Mouse (Mus musculus): ENCODE results near the gene Plekhh2. TPM values are rescaled to one million over a fixed set of nuclear protein-coding genes. Genes with fewer than 3 reads are reported as not detected.

Gene Plekhh2
- total RNA-seq (2021): 7.4 TPM in 2 replicates
- long read RNA-seq, partial matches to known transcripts: 1 of 1 reads
- long read RNA-seq, other reads (novel, unspliced or antisense): 0 of 1 reads

- DNase-seq: peak; percentile 87
These were observed at the start of gene Plekhh2 for GRCm38 (mm10) chr17:84511682-84512515. Gene Plekhh2, plus strand, starts transcription at chr17:84511895.

DNA sequence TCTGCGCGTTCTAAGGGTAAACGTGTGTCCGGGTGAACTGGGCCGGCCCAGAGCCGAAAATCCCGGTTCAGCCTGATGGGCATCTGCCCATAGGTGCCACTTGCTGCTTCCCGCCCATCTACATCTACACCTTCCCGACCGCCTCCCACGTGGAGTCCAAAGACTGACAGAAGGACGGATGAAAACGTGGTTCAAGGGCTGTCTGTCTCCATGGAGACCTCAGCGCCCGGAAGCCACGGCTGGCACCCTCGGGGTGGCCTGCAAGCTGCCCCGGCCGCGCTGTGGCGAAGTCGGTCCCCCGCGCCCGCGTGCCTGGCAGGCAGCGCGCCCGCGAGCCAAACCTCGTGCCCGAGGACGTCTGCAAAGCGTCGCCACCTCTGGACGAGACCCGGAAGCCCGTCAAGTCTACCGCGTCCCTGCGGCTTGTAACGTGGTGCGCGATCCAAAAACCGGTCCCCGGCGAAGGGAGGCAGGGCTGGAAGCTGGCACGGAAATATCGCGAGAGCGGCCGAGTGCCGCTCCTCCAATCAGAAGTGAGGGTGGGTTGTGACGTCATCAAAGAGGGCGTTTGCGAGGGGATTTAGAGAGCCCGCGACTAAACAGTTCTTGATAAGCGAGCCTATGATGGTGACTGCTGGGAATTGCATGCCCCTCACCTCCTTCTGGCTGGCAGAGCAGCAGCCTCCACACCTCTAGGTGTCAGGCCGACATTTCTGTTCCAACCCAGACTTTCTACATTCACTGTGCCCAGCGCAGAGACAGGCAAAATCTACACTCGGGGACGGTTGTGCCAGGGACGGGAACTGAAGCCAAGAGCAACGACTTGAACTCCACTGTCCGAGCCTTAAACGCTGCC is 45.7 kb upstream of the Plekhh2 start, which contains the start of gene Thada:
Gene Thada (minus strand): TSS at position 453 of the 856 bp plus-strand sequence.
- peak; percentile 95 for DNase-seq

- no peak for DNase-seq
These were observed 37.4 kb upstream of the Plekhh2 start for GRCm38 (mm10) chr17:84474312-84474711.

- DNase-seq: no peak
These were observed 34.5 kb upstream of the Plekhh2 start for GRCm38 (mm10) chr17:84477176-84477575.

GRCm38 (mm10) chr17:84478276-84478675 is 33.4 kb upstream of the Plekhh2 start:
- DNase-seq: no peak

DNA sequence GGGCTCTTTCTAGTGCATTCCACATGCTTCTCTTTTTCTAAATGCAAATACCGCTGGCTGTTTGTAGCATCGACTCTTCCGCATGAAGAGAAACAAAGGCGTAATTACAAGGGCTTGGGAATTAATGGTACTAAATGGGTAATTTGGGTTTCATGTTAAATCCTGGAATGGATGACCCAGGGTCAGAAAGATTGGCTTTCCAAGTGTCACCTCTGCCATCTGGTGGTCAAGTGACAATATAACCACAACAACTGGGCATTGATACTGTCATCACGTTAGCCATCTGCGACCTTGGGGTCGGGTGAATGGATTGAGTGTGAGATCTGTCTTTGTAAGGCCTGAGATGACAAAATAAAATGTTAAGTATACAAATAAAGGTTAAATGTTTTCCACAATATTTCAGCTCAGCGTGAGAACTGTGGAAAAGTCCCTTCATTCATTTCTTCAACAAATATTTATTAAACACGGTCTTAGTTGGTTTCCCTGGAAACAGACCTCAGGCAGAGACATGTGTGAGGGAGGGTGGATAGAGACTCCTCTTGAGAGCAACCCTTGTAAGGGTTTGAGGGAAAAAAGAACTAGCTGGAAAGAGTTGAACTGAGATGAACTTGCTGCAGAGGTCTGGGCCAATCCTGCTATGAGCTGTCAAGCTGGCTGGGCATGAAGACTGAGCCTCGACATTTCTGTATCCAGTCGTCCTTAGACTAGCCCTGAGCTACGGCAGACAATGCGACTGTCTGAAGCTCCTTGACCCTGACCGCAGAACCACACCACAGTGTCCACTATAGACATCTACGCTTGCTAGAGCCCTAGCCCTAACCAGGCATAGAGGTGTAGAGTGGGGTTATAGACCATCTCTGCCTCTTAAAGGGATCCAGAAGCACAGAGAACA is 31.0 kb upstream of the Plekhh2 start:
- DNase-seq: peak; percentile 16

- no peak for DNase-seq
These were observed 28.9 kb upstream of the Plekhh2 start for GRCm38 (mm10) chr17:84482831-84483230.

- DNase-seq: no peak
These were observed 27.9 kb upstream of the Plekhh2 start for GRCm38 (mm10) chr17:84483673-84484320.

DNA sequence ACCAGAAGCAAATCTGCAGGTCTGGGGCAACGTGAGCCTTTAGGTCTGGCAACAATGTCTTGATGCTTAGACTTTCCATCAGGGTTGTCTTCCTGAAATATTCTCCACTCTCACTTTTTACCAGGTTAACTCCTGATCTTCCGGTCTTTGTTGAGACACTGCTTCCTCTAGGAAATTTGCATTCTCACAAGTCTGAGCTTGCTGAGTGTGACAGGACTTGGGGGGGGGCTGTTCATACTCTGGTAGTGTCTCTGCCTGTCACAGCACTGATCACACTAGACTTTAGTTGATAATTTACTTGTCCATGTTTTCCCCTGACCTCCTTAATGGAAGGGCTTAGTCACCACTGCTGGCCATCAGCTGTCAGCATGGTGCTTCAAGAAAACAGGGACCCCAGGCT is 24.3 kb upstream of the Plekhh2 start:
- no peak for DNase-seq

- DNase-seq: no peak
These were observed 19.3 kb upstream of the Plekhh2 start for GRCm38 (mm10) chr17:84492255-84492880.

- no peak for DNase-seq
These were observed 14.7 kb upstream of the Plekhh2 start for GRCm38 (mm10) chr17:84497026-84497425.

- no peak for DNase-seq
These were observed 14.1 kb upstream of the Plekhh2 start for GRCm38 (mm10) chr17:84497559-84497958.

- no peak for DNase-seq
These were observed 13.6 kb upstream of the Plekhh2 start for GRCm38 (mm10) chr17:84497972-84498604.

DNA sequence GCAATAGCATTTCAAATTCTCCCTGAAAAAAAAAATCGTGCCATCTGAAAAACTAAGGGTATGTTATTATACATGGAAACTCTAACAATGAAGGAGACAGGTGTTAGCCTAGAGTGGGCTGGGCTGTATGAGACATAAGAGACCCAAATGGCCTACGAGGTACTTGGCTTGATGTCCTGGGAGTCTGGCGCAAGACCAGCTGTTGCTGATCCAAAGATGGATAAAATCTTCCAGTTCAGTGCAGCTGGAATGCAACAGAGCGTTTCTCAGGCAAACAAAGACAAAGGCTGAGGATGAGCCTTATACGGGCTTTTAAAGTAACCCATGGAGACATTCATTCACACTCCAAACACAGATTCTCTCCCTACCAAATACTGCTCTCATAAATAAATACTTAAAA is 13.1 kb upstream of the Plekhh2 start:
- DNase-seq: peak; percentile 39

DNA sequence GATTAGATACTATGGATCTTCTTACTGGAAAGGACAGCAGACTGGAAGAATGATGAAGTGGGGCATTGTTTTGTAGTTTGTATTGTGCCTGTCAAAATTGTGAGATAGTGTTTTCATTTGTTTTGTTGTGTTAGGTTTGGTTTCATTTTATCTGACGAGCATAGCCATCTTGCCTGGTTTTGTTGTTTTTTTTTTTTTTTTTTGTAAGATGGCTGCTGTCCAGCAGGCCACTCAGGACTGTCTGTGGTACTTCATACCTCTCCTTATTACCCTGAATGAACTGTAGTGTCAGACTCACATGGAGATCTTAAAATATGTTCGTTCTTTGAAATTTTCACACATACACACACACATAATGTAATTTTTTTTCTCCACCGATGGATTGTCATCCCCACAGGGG is 9.4 kb upstream of the Plekhh2 start:
- DNase-seq: no peak

DNA sequence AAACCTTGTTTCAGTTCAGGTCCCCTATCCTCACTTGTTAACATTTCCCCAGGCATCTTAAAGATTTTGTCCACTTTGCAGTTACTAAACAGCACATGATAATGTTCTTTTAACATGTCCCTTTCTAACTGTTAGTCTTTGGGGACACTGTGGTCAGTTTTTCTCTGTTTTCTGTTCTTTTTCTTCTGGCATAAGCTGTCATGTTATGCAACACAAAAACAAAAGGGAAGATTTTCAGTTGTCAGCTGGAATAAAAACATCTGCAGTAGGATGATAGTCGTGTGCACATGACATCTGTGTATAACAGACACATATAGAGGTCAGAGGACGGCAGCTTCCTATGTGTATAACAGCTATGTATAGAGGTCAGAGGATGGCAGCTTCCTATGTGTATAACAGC is 5.8 kb upstream of the Plekhh2 start:
- no peak for DNase-seq

GRCm38 (mm10) chr17:84508736-84509135 is 3.0 kb upstream of the Plekhh2 start:
- DNase-seq: no peak

- DNase-seq: no peak
These were observed 2.5 kb upstream of the Plekhh2 start for GRCm38 (mm10) chr17:84509176-84509575.

DNA sequence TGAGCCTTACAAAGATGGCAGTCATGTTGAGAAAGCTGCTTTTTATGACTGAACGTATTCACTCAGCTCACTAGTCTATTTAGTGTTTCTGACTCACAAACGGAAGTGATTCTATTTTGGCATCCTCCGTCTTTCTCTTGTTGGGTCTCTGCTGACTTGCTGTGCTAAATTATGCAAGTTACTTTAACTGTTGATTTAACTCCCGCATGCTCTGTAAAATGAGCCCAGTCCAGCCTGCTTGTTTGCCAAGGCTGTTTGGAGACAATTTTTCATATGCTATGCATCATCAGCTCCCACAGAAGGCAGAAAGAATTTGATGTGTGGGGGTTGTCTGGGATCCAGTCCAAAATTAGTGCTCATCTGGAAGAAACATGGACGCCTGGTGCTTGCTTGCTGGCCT is 1.3 kb upstream of the Plekhh2 start:
- DNase-seq: peak; percentile 14

DNA sequence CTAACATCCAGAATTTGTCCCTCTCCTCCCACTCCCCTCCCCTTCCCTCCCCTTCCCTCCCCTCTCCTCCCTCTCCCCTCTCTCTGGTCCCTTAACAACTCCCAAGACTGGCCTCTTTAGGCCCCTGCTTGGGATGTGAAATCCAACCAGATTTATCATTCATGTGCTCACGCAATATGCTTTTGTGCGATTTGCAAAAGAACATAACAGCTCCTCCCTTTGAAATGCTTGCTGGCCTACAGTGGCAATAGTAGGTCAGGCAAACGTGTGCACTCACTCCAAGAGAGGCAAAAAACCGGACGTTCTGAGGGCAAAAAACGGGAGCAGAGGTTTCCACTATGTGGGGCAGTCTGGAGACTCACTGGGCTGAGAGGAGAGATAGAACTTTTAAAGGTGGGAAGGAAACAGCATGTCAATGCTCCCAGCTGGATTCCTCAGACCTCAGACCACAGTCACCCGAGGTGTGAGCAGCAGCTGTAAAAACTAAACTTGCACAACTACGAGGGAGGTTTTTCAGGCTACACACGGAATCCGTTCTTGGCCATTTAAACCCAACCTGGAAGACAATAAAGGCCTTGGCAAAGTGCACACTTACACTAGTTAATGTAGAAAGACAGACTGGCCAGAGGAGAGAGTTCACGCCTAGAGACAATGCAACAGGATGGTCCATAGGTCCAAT is 595 bp upstream of the Plekhh2 start:
- DNase-seq: no peak

Measured in adrenal gland, postnatal 25 days (tissue).